Mouse (Mus musculus): Measurements from ENCODE around the gene Gpr183. TPM values are rescaled to one million over a fixed set of nuclear protein-coding genes. Genes with fewer than 3 reads are reported as not detected.

Gene Gpr183
- total RNA-seq, 2 experiments from 2014 or later, result 36.4 to 39.0 TPM

GRCm38 (mm10) chr14:121933906-121934596, 30.9 kb downstream of the Gpr183 start:
- peak; percentile 3; the same call in 1 of the 2 replicates for ATAC-seq (ENCODE audit: poor library complexity, severe bottlenecking)

- no peak for ATAC-seq (ENCODE audit: poor library complexity, severe bottlenecking)
Observed at GRCm38 (mm10) chr14:121932180-121932579, 32.8 kb downstream of the Gpr183 start.

GRCm38 (mm10) chr14:121931594-121931993, 33.4 kb downstream of the Gpr183 start:
- ATAC-seq (ENCODE audit: poor library complexity, severe bottlenecking), result no peak

GRCm38 (mm10) chr14:121930731-121931383, 34.1 kb downstream of the Gpr183 start:
- ATAC-seq (ENCODE audit: poor library complexity, severe bottlenecking), result peak; percentile 39

GRCm38 (mm10) chr14:121929243-121929951, 35.6 kb downstream of the Gpr183 start:
- ATAC-seq (ENCODE audit: poor library complexity, severe bottlenecking), result peak; percentile 59

DNA sequence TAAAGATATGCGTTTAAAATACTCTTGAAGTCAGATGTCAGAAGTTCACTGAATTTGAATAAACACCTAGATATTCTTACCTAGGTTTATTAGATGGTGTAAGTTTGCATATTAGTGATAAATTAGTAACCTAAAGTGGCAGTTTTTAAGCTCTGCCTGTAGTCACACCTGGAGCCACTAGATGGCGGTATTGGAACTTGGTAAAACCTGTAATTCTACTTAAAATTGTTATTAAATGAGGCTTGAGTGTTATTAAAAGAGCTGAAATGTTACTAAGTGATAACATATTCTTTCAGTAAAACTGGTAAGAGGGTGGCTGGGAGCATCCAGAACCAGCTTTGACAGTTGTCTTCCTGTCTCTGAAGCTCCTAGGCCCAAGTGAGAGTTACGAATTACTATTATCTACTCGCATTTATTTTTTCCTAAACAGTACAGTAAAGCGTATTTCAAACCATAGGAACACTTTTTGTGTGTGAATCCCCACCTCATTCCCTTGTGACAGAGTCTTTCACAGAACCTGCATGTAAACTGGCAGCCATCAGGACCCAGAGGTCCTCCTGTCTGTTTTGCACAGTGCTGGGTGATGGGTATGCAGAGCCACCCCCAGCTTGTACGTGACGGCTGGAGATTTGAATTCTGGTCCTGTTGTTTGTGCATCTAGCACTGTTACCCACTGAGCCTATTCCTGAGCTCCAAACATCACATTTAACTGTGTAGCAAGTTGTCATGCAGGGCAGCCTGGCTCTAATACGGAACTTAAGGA, 36.4 kb downstream of the Gpr183 start:
- peak; percentile 47 for ATAC-seq (ENCODE audit: poor library complexity, severe bottlenecking)

GRCm38 (mm10) chr14:121927451-121927850, 37.5 kb downstream of the Gpr183 start:
- no peak for ATAC-seq (ENCODE audit: poor library complexity, severe bottlenecking)

- no peak for ATAC-seq (ENCODE audit: poor library complexity, severe bottlenecking)
Observed at GRCm38 (mm10) chr14:121926901-121927300, 38.1 kb downstream of the Gpr183 start.

- no peak for ATAC-seq (ENCODE audit: poor library complexity, severe bottlenecking)
Observed at GRCm38 (mm10) chr14:121924876-121925275, 40.1 kb downstream of the Gpr183 start.

DNA sequence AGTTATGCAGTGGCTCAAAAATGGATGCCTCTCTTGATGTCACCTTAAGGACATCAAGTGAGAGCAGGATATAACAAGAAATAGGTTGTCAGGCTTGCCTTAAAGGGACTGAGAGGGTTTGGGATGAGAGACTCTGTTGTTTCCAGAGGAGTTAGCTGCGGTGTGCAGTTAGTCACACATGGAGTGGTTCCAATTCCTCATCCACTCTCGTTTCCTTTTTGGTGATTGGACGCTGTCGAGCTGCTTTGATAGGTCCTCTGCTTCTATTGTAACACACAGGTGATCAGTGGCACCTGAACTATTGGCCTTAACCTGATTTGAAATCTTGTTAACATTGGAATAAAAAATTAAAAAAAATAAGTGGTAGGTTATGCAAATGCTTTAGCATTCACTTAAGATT, 42.3 kb downstream of the Gpr183 start:
- ATAC-seq (ENCODE audit: poor library complexity, severe bottlenecking), result peak; percentile 38; the same call in 1 of the 2 replicates

GRCm38 (mm10) chr14:121922016-121922415, 43.0 kb downstream of the Gpr183 start:
- ATAC-seq (ENCODE audit: poor library complexity, severe bottlenecking), result no peak

DNA sequence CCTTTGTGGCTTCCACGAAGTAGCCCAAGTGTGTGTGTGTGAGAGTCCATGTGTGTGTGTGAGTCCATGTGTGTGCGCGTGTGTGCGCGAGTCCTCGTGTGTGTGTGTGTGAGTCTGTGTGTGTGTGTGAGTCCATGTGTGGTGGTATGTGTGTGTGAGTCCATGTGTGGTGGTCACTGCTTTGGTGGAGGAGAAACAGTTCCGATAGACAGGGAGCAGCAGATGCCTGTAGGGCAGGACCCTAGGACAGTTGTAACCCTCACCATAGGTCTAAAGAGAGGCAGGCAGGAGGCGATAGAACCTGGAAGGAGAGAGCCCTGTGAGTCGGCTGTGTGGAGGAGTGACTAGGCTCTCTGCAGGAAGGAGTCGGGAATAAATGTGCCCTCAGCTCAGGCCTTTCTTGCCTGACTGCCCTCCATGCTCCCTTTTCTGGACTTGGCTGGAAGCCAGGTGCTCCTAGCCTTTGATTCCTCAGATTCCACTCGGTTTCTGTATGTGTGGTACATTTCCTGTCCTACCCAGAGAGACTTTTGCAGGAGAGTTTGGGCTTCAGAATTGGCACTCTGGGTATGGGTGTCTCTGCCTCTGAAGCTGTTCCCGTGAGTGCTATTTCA, 44.4 kb downstream of the Gpr183 start:
- ATAC-seq (ENCODE audit: poor library complexity, severe bottlenecking), result no peak

DNA sequence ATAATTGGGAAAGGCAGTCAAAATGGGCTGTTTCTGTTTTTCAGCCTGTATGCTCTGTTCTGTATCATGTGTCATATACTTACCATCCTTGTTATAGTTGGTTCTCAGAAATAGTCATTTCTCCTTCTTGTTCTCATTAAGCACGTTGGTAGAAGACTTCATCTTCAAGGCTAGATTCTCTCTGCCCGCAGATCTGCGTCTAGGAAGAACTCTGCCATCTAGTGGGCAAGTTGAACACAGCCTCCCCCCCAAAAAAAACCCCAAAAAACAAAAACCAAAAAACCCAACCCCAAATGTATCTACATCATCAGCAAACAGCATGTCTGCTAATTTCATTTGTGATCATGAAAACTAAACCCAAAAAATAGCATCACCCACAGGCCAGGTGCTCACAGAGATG, 45.2 kb downstream of the Gpr183 start:
- ATAC-seq (ENCODE audit: poor library complexity, severe bottlenecking), result 0 out of 2 replicates have a peak, but pooled peaks have one; percentile 31

GRCm38 (mm10) chr14:121918266-121918665, 46.7 kb downstream of the Gpr183 start:
- ATAC-seq (ENCODE audit: poor library complexity, severe bottlenecking), result no peak

DNA sequence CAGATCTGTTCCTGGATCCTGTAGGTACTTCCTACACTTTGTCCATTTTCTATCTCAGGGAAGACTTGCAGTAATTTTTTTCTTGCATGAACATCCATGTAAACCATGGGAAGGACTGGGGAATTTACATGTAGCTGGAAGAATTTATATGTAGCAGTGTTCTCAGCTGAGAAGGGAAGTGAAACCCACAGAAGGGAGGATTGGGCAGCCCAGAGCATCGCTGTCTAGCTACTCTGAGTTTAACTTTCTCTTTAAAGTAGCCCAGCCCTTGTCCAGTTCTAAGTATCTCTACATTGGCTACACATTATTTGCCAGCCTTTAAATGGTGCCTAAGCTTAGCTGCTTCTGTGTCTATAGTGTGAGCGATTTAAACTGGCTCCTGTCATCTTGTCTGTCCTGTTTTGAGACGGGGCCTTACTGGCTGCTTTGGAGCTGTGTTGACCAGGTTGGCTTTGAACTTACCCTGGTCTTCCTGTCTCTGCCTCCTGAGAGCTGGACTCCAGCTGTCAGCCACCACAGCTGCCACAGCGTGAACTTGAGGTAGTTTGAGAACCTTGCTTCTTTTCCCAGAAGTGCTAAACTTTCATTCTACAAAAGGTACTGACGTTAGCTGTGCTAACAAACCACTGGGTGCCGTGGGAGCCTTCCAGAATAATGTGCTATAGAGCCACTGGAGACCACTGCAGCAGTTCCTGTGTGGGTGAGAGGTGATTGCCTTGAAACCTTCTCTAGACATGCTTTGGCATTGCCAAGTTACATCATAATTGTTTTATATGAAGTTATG, 48.5 kb downstream of the Gpr183 start:
- ATAC-seq (ENCODE audit: poor library complexity, severe bottlenecking), result peak; percentile 65

DNA sequence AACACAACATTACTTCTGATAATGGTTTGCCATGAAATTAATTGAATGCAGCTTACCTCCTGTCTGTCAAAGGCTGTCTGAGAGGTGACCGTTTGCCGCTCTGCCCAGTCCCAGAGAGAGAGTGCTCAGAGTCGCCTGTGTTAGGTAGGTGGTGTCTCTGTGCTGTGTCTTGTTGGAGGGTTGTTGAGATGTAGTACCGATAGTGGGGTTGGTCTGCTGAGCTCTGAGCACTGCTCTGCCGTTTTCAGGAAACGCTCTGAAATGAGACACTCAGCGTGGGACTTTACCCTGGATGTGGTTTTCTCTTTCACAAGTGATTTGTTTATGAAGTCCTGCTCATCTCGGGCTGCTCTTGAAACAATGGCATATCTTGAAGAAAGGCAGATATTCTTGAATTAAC, 49.4 kb downstream of the Gpr183 start, which contains the start of gene Gpr18:
Gene Gpr18, minus strand, starts transcription at position 161 of the 400 bp plus-strand sequence.
- ATAC-seq (ENCODE audit: poor library complexity, severe bottlenecking), result peak; percentile 64

DNA sequence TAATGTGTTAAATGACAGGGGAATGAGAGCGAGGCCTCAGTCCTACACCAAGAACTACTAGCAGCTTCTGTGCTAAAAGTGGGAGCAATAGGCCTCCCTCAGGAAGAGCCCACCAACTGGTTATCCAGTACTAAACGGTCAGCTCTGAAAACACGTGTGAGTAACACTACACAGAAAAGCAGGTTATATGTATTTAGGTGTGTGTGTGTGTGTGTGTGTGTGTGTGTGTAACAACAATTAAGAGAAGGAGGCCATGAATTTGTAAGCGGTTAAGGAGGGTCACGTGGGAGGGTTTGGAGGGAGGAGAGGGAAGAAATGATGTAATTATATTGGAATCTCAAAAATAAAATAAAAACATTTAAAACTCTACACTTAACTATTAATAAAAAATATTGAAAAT, 49.9 kb downstream of the Gpr183 start:
- ATAC-seq (ENCODE audit: poor library complexity, severe bottlenecking), result no peak

DNA sequence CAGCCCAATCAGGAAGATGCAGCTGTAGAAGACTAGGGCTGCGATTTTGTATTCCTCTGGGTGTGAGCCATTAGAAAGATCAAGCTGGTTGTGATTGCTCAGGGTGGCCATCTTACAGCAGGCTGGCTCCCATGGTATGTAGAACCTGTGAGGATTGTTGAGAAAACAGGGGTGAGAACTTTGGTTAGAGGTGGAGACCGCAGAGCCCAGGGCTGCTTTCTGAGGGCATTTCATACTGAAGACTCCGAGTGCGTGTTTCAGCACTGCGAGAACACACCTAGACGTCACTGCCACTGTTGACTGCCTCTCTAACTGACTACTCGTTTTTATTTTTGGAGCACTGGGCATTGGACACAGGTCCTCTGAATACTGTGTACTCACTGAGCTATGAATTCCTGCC, 52.5 kb downstream of the Gpr183 start:
- no peak for ATAC-seq (ENCODE audit: poor library complexity, severe bottlenecking)

DNA sequence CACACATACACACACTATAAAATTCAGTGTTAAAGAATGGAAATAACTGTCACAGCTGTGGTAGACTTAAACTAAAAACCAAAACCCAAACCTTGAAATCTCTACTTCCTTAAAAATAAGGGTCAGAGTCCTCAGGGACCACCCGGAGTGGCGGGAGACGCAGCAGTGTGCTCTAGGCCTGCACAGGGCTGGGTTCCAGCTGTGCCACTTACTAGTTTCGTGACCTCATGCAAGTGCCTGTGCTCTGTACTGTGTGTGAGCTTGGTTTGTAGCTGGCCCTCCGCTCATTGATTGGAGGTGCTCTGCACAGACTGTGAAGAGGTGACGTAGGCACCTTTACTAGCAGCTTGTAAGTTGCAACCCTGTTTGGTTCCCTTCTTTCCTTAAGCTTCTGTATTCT, 55.1 kb downstream of the Gpr183 start:
- no peak for ATAC-seq (ENCODE audit: poor library complexity, severe bottlenecking)
